Mouse (Mus musculus) cerebellum, adult 9-10 months (tissue): ENCODE results near the gene Vmn1r30.

Source experiments
- DNase-seq: peaks from one replicate; pipeline ENCODE4 v3.0.0; 2022

Vmn1r30 gene

DNA sequence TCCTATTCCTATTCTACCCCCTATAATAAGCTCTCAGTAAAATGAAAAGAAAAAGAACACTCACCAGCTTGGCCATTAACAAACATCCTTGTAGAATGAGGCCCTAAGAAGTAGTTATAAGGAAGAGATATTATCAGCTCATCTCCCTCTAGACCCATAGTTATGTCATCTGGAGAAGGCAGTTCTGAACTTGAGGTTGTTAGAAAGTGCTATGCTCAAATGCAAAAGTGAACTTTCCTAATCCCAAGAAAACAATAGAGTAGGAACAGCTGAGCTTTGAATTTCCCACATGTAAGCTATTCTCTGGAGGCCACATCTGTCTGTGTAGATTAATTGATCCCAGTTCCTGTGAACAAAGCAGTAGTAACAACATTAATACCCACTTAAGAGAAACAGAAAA is at the start of gene Vmn1r30:
Gene Vmn1r30 (minus strand): TSS at position 101 of the 400 bp plus-strand sequence.
- DNase-seq, result no peak

GRCm38 (mm10) chr6:58475230-58475629 is 32.0 kb upstream of the Vmn1r30 start, which contains the start of gene Vmn1r31:
Vmn1r31 (minus strand) TSS chr6:58475330.
- DNase-seq, result no peak
